Mouse (Mus musculus) cerebellum, adult 2 months (tissue): ENCODE measurements around the gene Rspry1. TPM values are rescaled to one million over a fixed set of nuclear protein-coding genes. Genes with fewer than 3 reads are reported as not detected.

Experiments used
- DNase-seq, 2 experiments: peaks; one replicate each; pipeline ENCODE4 v3.0.0; 2021
- H3K27ac ChIP-seq: fragments of 200-500 bp; 2 replicates; pipeline ENCODE4 v1.5.1; 2012; ENCODE audit warnings: low read length, control low read depth, inconsistent platforms; ENCODE audit not compliant: insufficient read depth
- H3K27me3 ChIP-seq: fragments of 200-500 bp; 2 replicates; pipeline ENCODE4 v1.6.1; 2012; ENCODE audit warnings: inconsistent platforms, mild to moderate bottlenecking, low read length, moderate library complexity; ENCODE audit not compliant: control insufficient read depth, insufficient read depth
- H3K4me1 ChIP-seq: fragments of 200-500 bp; 2 replicates; pipeline ENCODE4 v1.6.1; 2011; ENCODE audit warnings: low read length; ENCODE audit not compliant: control insufficient read depth, insufficient read depth
- H3K4me3 ChIP-seq: fragments of 200-500 bp; replicated peaks from 2 replicates; pipeline ENCODE3; 2011; ENCODE audit warnings: mild to moderate bottlenecking, low read depth, low read length, control low read depth; ENCODE audit not compliant: insufficient read depth
- CTCF ChIP-seq: fragments of 200-500 bp; IDR thresholded peaks from 2 replicates; pipeline ENCODE4 v1.5.1; 2011; ENCODE audit warnings: low read depth, mild to moderate bottlenecking, control low read depth, low read length, moderate library complexity, borderline replicate concordance; ENCODE audit not compliant: insufficient read depth
- POLR2A ChIP-seq: fragments of 200-500 bp; IDR thresholded peaks from 2 replicates; pipeline ENCODE4 v1.6.1; 2011; ENCODE audit warnings: low read length, control low read depth, borderline replicate concordance; ENCODE audit not compliant: insufficient read depth
- WGBS: fragments of 180-500 bp; shearing (Covaris S2); methylation state at CpG from one replicate; pipeline ENCODE4 v1.1.7; 2018; 5-methylcytosine and 5-hydroxymethylcytosine counted together
- polyA plus RNA-seq: library from polyadenylated mRNA; depleted of rRNA; stranded (reverse); fragments of >200 nt; gene quantifications from 2 replicates; pipeline ENCODE4 v1.2.3, GENCODE M21; 2012

The Rspry1 gene
- polyA plus RNA-seq, 1 experiment = 22.0 TPM

GRCm38 (mm10) chr8:94607064-94607463 is 5.3 kb downstream of the Rspry1 start:
- H3K4me3 ChIP-seq = no peak overlapping the region
- no peaks in the 10 kb centered on the region for H3K4me1 ChIP-seq
- DNase-seq = no peak
- no peak for TF ChIP-seq POLR2A
- TF ChIP-seq CTCF = no peak
- WGBS = 91% methylated on average over 5 of the region's 5 CpGs
- H3K27ac ChIP-seq = no peak overlapping the region
- no peaks in the 10 kb centered on the region for H3K27me3 ChIP-seq

- H3K4me1 ChIP-seq = no peaks in the 10 kb centered on the region
- WGBS = 95% methylated on average over 1 of the region's 1 CpGs
- H3K4me3 ChIP-seq = no peak overlapping the region
- no peaks in the 10 kb centered on the region for H3K27me3 ChIP-seq
- no peak for DNase-seq
- TF ChIP-seq CTCF = no peak
- TF ChIP-seq POLR2A = no peak
- H3K27ac ChIP-seq = no peak overlapping the region
Observed at GRCm38 (mm10) chr8:94624885-94625284, 23.1 kb downstream of the Rspry1 start.

- 90% methylated on average over 2 of the region's 2 CpGs for WGBS
- TF ChIP-seq CTCF (no peak), POLR2A (no peak)
- Histone ChIP-seq H3K4me3 (no peak overlapping the region), H3K27ac (no peak overlapping the region), H3K27me3 (no peaks in the 10 kb centered on the region), H3K4me1 (no peaks in the 10 kb centered on the region)
- DNase-seq = no peak
Observed at GRCm38 (mm10) chr8:94633564-94634194, 31.9 kb downstream of the Rspry1 start.

- no peak for TF ChIP-seq POLR2A
- no peak for TF ChIP-seq CTCF
- H3K27ac ChIP-seq = no peak overlapping the region
- no peaks in the 10 kb centered on the region for H3K4me1 ChIP-seq
- no peak for DNase-seq
- H3K27me3 ChIP-seq = no peaks in the 10 kb centered on the region
- no peak overlapping the region for H3K4me3 ChIP-seq
Observed at GRCm38 (mm10) chr8:94634211-94634610, 32.5 kb downstream of the Rspry1 start.

- TF ChIP-seq CTCF = no peak
- TF ChIP-seq POLR2A = no peak
- 50% methylated on average over 2 of the region's 2 CpGs for WGBS
- H3K4me1 ChIP-seq = no peaks in the 10 kb centered on the region
- no peaks in the 10 kb centered on the region for H3K27me3 ChIP-seq
- H3K4me3 ChIP-seq = no peak overlapping the region
- DNase-seq = no peak
- H3K27ac ChIP-seq = no peak overlapping the region
Observed at GRCm38 (mm10) chr8:94641183-94641582, 39.4 kb downstream of the Rspry1 start.

GRCm38 (mm10) chr8:94641938-94642337 is 40.2 kb downstream of the Rspry1 start:
- DNase-seq = no peak
- Histone ChIP-seq H3K27ac (no peak overlapping the region), H3K4me1 (no peaks in the 10 kb centered on the region), H3K27me3 (no peaks in the 10 kb centered on the region), H3K4me3 (no peak overlapping the region)
- TF ChIP-seq CTCF (no peak), POLR2A (no peak)
- WGBS = 97% methylated on average over 3 of the region's 3 CpGs

- 77% methylated on average over 1 of the region's 1 CpGs for WGBS
- Histone ChIP-seq H3K4me1 (no peaks in the 10 kb centered on the region), H3K4me3 (no peak overlapping the region), H3K27ac (no peak overlapping the region), H3K27me3 (no peaks in the 10 kb centered on the region)
- no peak for TF ChIP-seq CTCF
- TF ChIP-seq POLR2A = no peak
- no peak for DNase-seq
Observed at GRCm38 (mm10) chr8:94645202-94645601, 43.5 kb downstream of the Rspry1 start.

- 74% methylated on average over 3 of the region's 3 CpGs for WGBS
- Histone ChIP-seq H3K27me3 (no peaks in the 10 kb centered on the region), H3K27ac (no peak overlapping the region), H3K4me3 (no peak overlapping the region), H3K4me1 (no peaks in the 10 kb centered on the region)
- no peak for DNase-seq
- TF ChIP-seq CTCF (no peak), POLR2A (no peak)
Observed at GRCm38 (mm10) chr8:94646165-94646564, 44.4 kb downstream of the Rspry1 start.

GRCm38 (mm10) chr8:94649496-94649895 is 47.8 kb downstream of the Rspry1 start:
- Histone ChIP-seq H3K4me1 (no peaks in the 10 kb centered on the region), H3K4me3 (no peak overlapping the region), H3K27ac (no peak overlapping the region), H3K27me3 (no peaks in the 10 kb centered on the region)
- TF ChIP-seq CTCF = no peak
- TF ChIP-seq POLR2A = no peak
- 37% methylated on average over 3 of the region's 3 CpGs for WGBS
- DNase-seq = no peak
